Mouse (Mus musculus) liver, embryonic 12.5 days (tissue): ENCODE measurements around the gene Borcs7. TPM values are rescaled to one million over a fixed set of nuclear protein-coding genes. Genes with fewer than 3 reads are reported as not detected.

Experiments
- ATAC-seq: fragments of 200-750 bp; cut with Nextera tagmentation; 2 replicates; pipeline ENCODE4 v1.8.0; 2017; ENCODE audit warnings: moderate number of reproducible peaks, mild to moderate bottlenecking, moderate library complexity
- H3K27ac ChIP-seq: fragments of 300-500 bp; sonication (generic); 2 replicates; pipeline ENCODE4 v1.5.1; 2016; ENCODE audit warnings: mild to moderate bottlenecking
- H3K27me3 ChIP-seq: fragments of 300-500 bp; sonication (generic); replicated peaks from 2 replicates; pipeline ENCODE4 v1.6.1; 2016; ENCODE audit warnings: mild to moderate bottlenecking, moderate library complexity
- H3K36me3 ChIP-seq: fragments of 300-500 bp; sonication (generic); 2 replicates; pipeline ENCODE4 v1.6.1; 2016; ENCODE audit warnings: mild to moderate bottlenecking, moderate library complexity
- H3K4me1 ChIP-seq: fragments of 300-500 bp; sonication (generic); 2 replicates; pipeline ENCODE4 v1.6.1; 2016
- H3K4me2 ChIP-seq: fragments of 300-500 bp; sonication (generic); 2 replicates; pipeline ENCODE4 v1.6.1; 2016; ENCODE audit warnings: mild to moderate bottlenecking, moderate library complexity
- H3K4me3 ChIP-seq: fragments of 300-500 bp; sonication (generic); 2 replicates; pipeline ENCODE4 v1.5.1; 2016; ENCODE audit warnings: mild to moderate bottlenecking, moderate library complexity
- H3K9ac ChIP-seq: fragments of 300-500 bp; sonication (generic); 2 replicates; pipeline ENCODE4 v1.6.1; 2016; ENCODE audit warnings: mild to moderate bottlenecking, moderate library complexity
- H3K9me3 ChIP-seq: fragments of 300-500 bp; sonication (generic); replicated peaks from 2 replicates; pipeline ENCODE4 v1.6.1; 2016; ENCODE audit warnings: mild to moderate bottlenecking, moderate library complexity
- WGBS: fragments of 180-500 bp; shearing (Covaris S2); methylation state at CpG from one replicate; pipeline ENCODE4 v1.1.7; 2016; ENCODE audit not compliant: insufficient replicate concordance; 5-methylcytosine and 5-hydroxymethylcytosine counted together
- polyA plus RNA-seq: library from polyadenylated mRNA; unstranded; fragments of >200 nt; fragmentation: Nextera tagmentation; extraction: Ambion mirVana; gene quantifications from 2 replicates; pipeline ENCODE4 v1.2.1, GENCODE M21; 2016

The Borcs7 gene
- polyA plus RNA-seq, 1 experiment from 2014 or later = 7.4 TPM

GRCm38 (mm10) chr19:46744681-46745080 is 55.0 kb downstream of the Borcs7 start:
- H3K4me1 ChIP-seq = no peaks in the 10 kb centered on the region
- H3K36me3 ChIP-seq = no peaks in the 10 kb centered on the region
- no peak overlapping the region for H3K4me2 ChIP-seq
- H3K9me3 ChIP-seq = no peaks in the 10 kb centered on the region
- 74% methylated on average over 9 of the region's 9 CpGs for WGBS
- no peak overlapping the region for H3K9ac ChIP-seq
- no peak overlapping the region for H3K4me3 ChIP-seq
- peaks cover 7% of the 10 kb centered on the region; the same call in 1 of the 2 replicates for H3K27me3 ChIP-seq
- no peak overlapping the region for H3K27ac ChIP-seq
- no peak for ATAC-seq

- no peak for ATAC-seq
- H3K36me3 ChIP-seq = no peaks in the 10 kb centered on the region
- H3K4me2 ChIP-seq = no peak overlapping the region
- no peak overlapping the region for H3K27ac ChIP-seq
- WGBS = 73% methylated on average over 3 of the region's 3 CpGs
- H3K27me3 ChIP-seq = peaks cover 10% of the 10 kb centered on the region; the same call in 1 of the 2 replicates
- H3K9me3 ChIP-seq = no peaks in the 10 kb centered on the region
- H3K4me1 ChIP-seq = no peaks in the 10 kb centered on the region
- no peak overlapping the region for H3K9ac ChIP-seq
- H3K4me3 ChIP-seq = no peak overlapping the region
Measured at GRCm38 (mm10) chr19:46747799-46748198, 58.1 kb downstream of the Borcs7 start.

- no peak for ATAC-seq
- WGBS = 70% methylated on average over 5 of the region's 5 CpGs
Measured at GRCm38 (mm10) chr19:46752235-46752634, 62.5 kb downstream of the Borcs7 start.

More at GRCm38 (mm10) chr19:46752235-46752634, 62.5 kb downstream of the Borcs7 start:
- peaks cover 29% of the 10 kb centered on the region for H3K27me3 ChIP-seq
- H3K27ac ChIP-seq = no peak overlapping the region
- H3K9ac ChIP-seq = no peak overlapping the region
- H3K4me1 ChIP-seq = no peaks in the 10 kb centered on the region
- no peaks in the 10 kb centered on the region for H3K36me3 ChIP-seq
- no peaks in the 10 kb centered on the region for H3K9me3 ChIP-seq
- H3K4me3 ChIP-seq = no peak overlapping the region
- H3K4me2 ChIP-seq = no peak overlapping the region

Other genes with a start within 250 kb of the Borcs7 start
- gene Trim8, start 188.2 kb upstream of the Borcs7 start, polyA plus RNA-seq = 19.0 and 19.5 TPM in 2 replicates
- 37.2 and 38.4 TPM in 2 replicates for gene Arl3, start 116.7 kb upstream of the Borcs7 start, polyA plus RNA-seq
- 18.5 and 18.9 TPM in 2 replicates for gene Sfxn2, start 116.5 kb upstream of the Borcs7 start, polyA plus RNA-seq
- gene Wbp1l, start 90.8 kb upstream of the Borcs7 start, polyA plus RNA-seq = 24.4 and 24.9 TPM in 2 replicates
- gene Cyp17a1, start 16.7 kb upstream of the Borcs7 start, polyA plus RNA-seq = 0.06 TPM in 1 of 2 replicates, not detected in the other
- gene As3mt, start 17.6 kb downstream of the Borcs7 start, polyA plus RNA-seq = 18.5 and 20.1 TPM in 2 replicates
- 1.6 and 2.5 TPM in 2 replicates for gene Cnnm2, start 71.7 kb downstream of the Borcs7 start, polyA plus RNA-seq